Mouse (Mus musculus) adrenal gland, adult 18-20 months (tissue): ENCODE results near the gene Ncor2. TPM values are rescaled to one million over a fixed set of nuclear protein-coding genes. Genes with fewer than 3 reads are reported as not detected.

ENCODE experiments used
- DNase-seq, 2 experiments: peaks; one replicate each; pipeline ENCODE4 v3.0.0; 2021 to 2022; ENCODE audit warnings: low spot score in 2 of 2
- total RNA-seq, 2 experiments: library from RNA; stranded (reverse); gene quantifications; 1 replicate in 1 of 2; 2 replicates in 1 of 2; pipeline ENCODE4 v1.2.3; 2021

Ncor2 gene
- total RNA-seq, 2 experiments from 2014 or later = 195 to 242 TPM

DNA sequence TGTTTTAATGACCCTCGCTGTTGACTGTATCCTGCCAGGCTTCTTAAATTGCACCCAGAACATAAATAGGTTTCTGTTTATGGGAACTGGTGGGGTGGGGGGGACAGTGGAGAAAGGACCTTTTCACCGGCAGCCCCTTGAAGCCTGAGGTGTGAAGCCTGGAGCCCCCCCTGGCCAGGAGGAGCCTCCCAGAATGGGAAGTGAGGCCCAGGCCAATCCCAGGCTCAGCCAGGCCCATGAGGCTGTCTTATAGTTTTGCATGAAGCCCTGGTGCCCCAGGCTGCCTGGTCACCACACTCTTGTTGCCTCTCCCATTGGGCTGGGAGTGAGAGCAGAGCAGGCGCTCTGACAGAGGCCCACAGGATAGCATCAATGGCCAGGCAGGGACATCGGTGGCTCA, 181.1 kb downstream of the Ncor2 start:
- no peak for DNase-seq

DNA sequence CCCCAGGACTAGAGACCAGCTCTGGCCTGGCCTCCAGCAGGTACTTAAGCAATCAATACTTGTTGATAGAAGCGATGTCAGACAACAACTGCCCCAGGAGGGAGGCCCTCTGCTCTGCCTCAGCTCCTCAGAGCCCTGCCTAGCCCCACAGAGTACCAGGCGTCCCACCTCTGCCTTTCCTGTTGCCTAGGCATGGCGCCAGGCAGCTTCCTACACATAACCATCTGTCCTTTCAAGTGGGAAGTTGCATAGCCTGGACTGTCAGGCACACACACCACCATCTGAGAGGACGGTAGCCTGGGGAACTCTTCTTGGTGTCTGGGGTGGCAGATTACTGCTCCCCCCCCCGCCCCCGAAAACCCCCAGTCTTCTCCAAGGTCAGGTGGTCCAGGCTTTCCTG, 182.2 kb downstream of the Ncor2 start:
- DNase-seq = no peak

DNA sequence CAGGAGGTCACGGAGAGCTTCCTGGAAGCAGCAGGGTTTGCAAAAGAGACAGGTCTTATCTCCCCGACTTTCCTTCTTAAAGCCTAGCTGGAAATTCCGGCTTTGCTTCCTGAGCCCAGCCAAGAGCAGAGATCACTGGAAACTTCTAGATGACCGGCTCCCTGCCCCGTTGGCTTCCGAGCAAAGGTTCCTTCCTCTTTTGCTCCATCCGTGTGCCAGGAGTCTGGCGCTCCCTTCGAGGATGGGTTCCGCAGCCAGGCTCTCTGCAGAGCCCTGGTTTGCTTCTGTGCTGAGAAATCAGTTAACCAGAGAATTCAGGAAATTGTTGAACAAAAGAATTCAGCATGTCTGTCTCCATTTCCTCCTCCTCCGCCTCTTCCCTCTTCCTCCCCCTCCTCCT, 186.1 kb downstream of the Ncor2 start:
- no peak for DNase-seq

DNA sequence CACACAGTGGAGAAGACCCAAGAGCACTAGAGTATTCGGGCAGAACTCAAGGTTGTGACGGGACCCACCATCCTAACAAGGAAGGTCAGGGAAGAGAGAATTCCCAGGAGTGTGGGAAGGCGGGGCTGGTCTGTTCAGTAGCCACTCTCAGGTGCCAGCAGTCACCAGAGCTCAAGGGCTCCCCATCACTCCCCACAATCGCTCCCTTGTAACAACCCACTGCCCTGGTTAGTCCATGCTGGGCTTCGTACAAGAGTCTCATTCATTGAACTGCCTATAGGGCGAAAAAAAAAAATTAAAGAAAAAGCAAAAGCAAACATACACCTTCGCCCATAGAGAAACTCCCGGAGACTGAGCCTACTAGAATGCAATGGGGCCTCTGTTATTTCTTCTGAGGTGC, 186.7 kb downstream of the Ncor2 start:
- no peak for DNase-seq

DNA sequence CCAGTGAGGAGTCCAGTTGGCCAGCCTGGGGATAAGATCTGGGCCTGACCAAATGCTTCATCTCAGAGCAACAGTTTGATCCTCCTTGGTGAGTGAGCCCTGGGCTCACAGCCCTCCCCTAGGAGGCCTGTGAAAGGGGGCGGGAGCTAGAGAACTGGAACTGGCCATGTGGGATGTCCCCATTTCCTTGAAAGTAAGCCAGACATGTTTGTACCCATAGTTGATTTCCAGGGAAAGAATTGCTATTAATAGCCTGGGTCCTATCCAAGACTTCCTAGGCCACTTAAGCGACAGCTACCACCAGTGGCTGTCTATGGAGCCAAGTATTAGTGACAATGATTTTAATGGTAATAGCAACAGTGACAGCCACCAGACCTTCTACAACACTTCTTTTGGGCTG, 189.3 kb downstream of the Ncor2 start:
- no peak for DNase-seq

DNA sequence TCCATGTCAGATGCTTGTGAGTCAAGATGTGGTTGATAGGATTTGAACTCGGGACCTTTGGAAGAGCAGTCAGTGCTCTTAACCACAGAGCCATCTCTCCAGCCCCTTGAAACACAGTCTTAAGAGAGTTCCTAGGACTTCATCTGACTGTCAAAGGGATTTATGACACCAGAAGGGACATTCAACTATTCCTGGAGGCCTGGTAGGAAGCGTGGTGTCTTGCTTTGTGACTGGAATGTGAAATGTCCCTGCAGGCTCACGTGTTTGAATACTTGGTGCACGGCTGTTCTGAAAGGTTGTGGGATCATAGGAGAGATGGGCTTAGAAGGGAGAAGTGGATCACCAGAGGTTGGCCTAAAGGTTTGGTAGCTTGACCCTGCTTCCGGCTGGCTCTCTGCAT, 192.4 kb downstream of the Ncor2 start:
- DNase-seq = no peak

DNA sequence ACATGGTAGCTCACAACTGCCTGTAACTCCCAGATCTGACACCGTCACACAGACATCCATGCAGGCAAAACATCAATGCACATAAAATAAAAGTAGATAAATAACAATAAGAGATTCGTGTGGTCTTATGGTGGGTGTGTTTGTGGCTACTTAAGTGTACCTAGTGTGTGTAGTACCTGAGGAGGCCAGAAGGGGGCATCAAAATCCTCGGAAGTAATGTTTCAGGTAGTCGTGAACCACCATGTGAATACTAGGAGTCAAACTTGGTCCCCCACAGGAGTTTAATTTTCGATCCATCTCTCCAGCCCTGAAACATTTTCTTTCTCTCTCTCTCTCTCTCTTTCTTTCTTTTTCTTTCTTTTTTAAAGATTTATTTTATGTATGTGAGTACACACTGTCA, 192.8 kb downstream of the Ncor2 start:
- DNase-seq = no peak

DNA sequence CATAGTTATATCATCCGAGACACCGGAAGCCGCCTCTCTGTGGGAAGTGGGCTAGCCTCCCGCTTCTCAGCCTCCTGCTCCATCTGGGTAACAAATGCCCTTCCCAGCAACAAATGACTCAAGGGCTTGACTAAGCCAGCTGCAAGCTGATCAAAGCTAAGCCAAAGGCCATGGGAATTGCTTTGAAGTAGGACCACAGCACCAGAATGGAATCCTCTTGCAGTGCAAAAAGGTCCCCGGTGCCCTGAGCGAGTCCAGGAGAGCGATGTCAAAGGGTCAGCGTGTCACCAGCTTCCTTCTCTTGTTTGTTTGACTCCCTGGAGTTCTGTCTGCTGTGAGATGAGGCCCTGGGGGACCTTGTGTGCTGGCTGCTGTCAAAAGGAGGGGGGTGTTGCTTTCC, 209.2 kb downstream of the Ncor2 start:
- DNase-seq = peak; percentile 27 to 41

Other genes starting within 250 kb of the Ncor2 start
- 1 to 10 TPM; 2.9 to 6.3 TPM for gene Rflna, start 176.0 kb downstream of the Ncor2 start, total RNA-seq
- gene Scarb1, start 161.9 kb upstream of the Ncor2 start, total RNA-seq = 1,000 to 10,000 TPM; 2,973 to 3,724 TPM
- gene Gm10382, start 210.1 kb upstream of the Ncor2 start, total RNA-seq = under 1 TPM; 0.42 to 0.50 TPM
- gene Ubc, start 211.0 kb upstream of the Ncor2 start, total RNA-seq = 1,000 to 10,000 TPM; 1,721 to 2,004 TPM